Mouse (Mus musculus): ENCODE results near the gene Ldhal6b.

Gene Ldhal6b

GRCm38 (mm10) chr17:5407030-5407429 is 11.5 kb downstream of the Ldhal6b start:
- DNase-seq: no peak

GRCm38 (mm10) chr17:5406566-5406965 is 12.0 kb downstream of the Ldhal6b start:
- DNase-seq: no peak

GRCm38 (mm10) chr17:5403885-5404284 is 14.7 kb downstream of the Ldhal6b start:
- no peak for DNase-seq

- peak; percentile 82 for DNase-seq
Measured at GRCm38 (mm10) chr17:5402624-5403023, 15.9 kb downstream of the Ldhal6b start.

- DNase-seq: peak; percentile 63
Measured at GRCm38 (mm10) chr17:5402069-5402468, 16.5 kb downstream of the Ldhal6b start.

- DNase-seq: no peak
Measured at GRCm38 (mm10) chr17:5401288-5401687, 17.3 kb downstream of the Ldhal6b start.

GRCm38 (mm10) chr17:5400435-5401090 is 18.0 kb downstream of the Ldhal6b start:
- DNase-seq: no peak

GRCm38 (mm10) chr17:5397148-5398007 is 21.2 kb downstream of the Ldhal6b start:
- peak; percentile 87 for DNase-seq

GRCm38 (mm10) chr17:5396213-5396612 is 22.4 kb downstream of the Ldhal6b start:
- no peak for DNase-seq

GRCm38 (mm10) chr17:5395454-5396205 is 22.9 kb downstream of the Ldhal6b start:
- DNase-seq: no peak

GRCm38 (mm10) chr17:5390682-5391081 is 27.9 kb downstream of the Ldhal6b start:
- no peak for DNase-seq

GRCm38 (mm10) chr17:5388351-5388750 is 30.2 kb downstream of the Ldhal6b start:
- DNase-seq: no peak

GRCm38 (mm10) chr17:5386885-5387545 is 31.6 kb downstream of the Ldhal6b start:
- DNase-seq: peak; percentile 72

GRCm38 (mm10) chr17:5385694-5386093 is 32.9 kb downstream of the Ldhal6b start:
- DNase-seq: no peak

GRCm38 (mm10) chr17:5377930-5378310 is 40.6 kb downstream of the Ldhal6b start:
- no peak for DNase-seq

GRCm38 (mm10) chr17:5377151-5377929 is 41.2 kb downstream of the Ldhal6b start:
- DNase-seq: no peak

- DNase-seq: peak; percentile 41
Measured at GRCm38 (mm10) chr17:5372951-5373350, 45.6 kb downstream of the Ldhal6b start.

- DNase-seq: no peak
Measured at GRCm38 (mm10) chr17:5371521-5371920, 47.0 kb downstream of the Ldhal6b start.

GRCm38 (mm10) chr17:5371032-5371431 is 47.5 kb downstream of the Ldhal6b start:
- no peak for DNase-seq
